ENCODE assay signal across 1 mouse cellular context in the genomic region with DNA sequence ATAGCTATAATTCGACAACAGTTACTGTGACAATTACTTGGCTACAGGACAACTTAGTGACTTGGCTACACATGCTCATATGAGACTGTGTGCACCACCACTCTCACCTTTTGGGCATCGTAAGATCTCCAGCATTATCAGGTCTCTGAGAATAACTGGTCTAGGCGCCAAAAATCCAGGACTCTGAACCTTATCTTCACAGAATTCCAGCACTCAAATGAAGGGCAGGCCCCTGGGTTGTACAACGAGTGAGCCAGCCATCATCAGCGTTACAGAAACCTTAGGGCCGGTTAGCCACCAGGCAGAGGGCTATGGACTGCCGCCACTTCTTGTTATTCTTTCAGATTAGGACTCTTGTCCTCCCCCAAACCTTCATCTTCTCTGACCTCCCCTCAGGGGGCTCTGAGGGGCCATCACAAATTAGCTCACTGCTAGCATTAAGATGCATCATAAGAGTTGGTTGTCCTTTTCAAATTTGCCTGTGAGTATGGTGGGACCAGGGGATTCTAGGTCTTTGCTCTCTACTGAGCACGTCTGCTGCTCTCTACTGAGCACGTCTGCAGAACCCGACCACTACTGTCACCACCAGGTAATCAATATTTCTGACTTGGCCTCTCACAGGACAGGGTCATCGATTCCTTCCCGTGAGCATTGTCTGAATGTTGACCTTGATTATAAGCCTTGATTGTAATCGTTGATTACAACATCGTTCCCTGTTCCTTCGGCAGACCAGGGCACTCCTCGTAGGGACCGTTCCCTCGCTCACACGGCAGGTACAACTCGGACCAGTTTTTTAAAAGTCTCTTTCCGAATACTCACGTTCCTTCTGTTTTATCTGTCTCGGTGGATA.
TF ChIP-seq lines count a peak whose summit lies in the region.

No protein-coding gene starts in this region.

TF ChIP-seq in CH12.LX, 34 proteins besides CTCF, POLR2A, EP300 and RAD21:
- TF ChIP-seq ZC3H11A (IDR thresholded peaks at IDR 0.05; ENCODE audit: low read depth, low read length) (no peak), POLR2AphosphoS2 (IDR thresholded peaks at IDR 0.05; ENCODE audit: low read depth, low read length) (no peak), MYC (IDR thresholded peaks at IDR 0.05; ENCODE audit: low read depth, low read length) (no peak), MEF2A (IDR thresholded peaks at IDR 0.05; ENCODE audit: borderline replicate concordance, low read depth, low read length) (no peak), ELF1 (IDR thresholded peaks at IDR 0.05; ENCODE audit: low read depth, low read length) (no peak), CHD2 (IDR thresholded peaks at IDR 0.05; ENCODE audit: low read length) (no peak), CHD1 (IDR thresholded peaks at IDR 0.05; ENCODE audit: low read depth, low read length) (no peak; the same call in 1 of the 2 replicates), IRF4 (IDR thresholded peaks at IDR 0.05; ENCODE audit: low read depth, low read length) (peak; percentile 31; the same call in 1 of the 2 replicates), MAFK (IDR thresholded peaks at IDR 0.05; ENCODE audit: insufficient replicate concordance, low read length) (no peak), MAX (IDR thresholded peaks at IDR 0.05; ENCODE audit: low read length) (0 out of 2 replicates have a peak, but pooled peaks have one; percentile 21), ZNF384 (IDR thresholded peaks at IDR 0.05; ENCODE audit: low read depth, low read length) (no peak), PAX5 (IDR thresholded peaks at IDR 0.05; ENCODE audit: low read length) (no peak), JUN (IDR thresholded peaks at IDR 0.05; ENCODE audit: insufficient read depth, low read depth, low read length) (no peak), RCOR1 (conservative IDR thresholded peaks at IDR 0.05; ENCODE audit: low read depth, low read length) (0 out of 2 replicates have a peak, but pooled peaks have one; percentile 51), KAT2A (IDR thresholded peaks at IDR 0.05; ENCODE audit: insufficient replicate concordance, low read length) (no peak), SMC3 (IDR thresholded peaks at IDR 0.05; ENCODE audit: low read depth, low read length) (no peak), USF2 (conservative IDR thresholded peaks at IDR 0.05; ENCODE audit: low read depth, low read length) (no peak), USF1 (IDR thresholded peaks at IDR 0.05; ENCODE audit: low read depth, low read length) (no peak), TBP (conservative IDR thresholded peaks at IDR 0.05; ENCODE audit: low read depth, low read length) (no peak), ETS1 (conservative IDR thresholded peaks at IDR 0.05; ENCODE audit: low read depth, low read length) (no peak), HCFC1 (IDR thresholded peaks at IDR 0.05; ENCODE audit: low read depth, low read length) (no peak), ZMIZ1 (IDR thresholded peaks at IDR 0.05; ENCODE audit: low read depth, low read length) (no peak), E2F4 (IDR thresholded peaks at IDR 0.05; ENCODE audit: insufficient replicate concordance, low read depth, low read length) (peak; percentile 49; the same call in 1 of the 2 replicates), SIN3A (IDR thresholded peaks at IDR 0.05; ENCODE audit: low read length) (0 out of 2 replicates have a peak, but pooled peaks have one; percentile 39), GABPA (IDR thresholded peaks at IDR 0.05; ENCODE audit: insufficient replicate concordance, low read depth, low read length) (no peak), UBTF (IDR thresholded peaks at IDR 0.05; ENCODE audit: low read depth, low read length) (no peak), MAZ (IDR thresholded peaks at IDR 0.05; ENCODE audit: low read depth, low read length) (peak; percentile 29; the same call in 1 of the 2 replicates), BHLHE40 (IDR thresholded peaks at IDR 0.05; ENCODE audit: low read depth, low read length) (no peak), NELFE (IDR thresholded peaks at IDR 0.05; ENCODE audit: low read depth, low read length) (no peak), JUND (conservative IDR thresholded peaks at IDR 0.05; ENCODE audit: low read depth, low read length) (0 out of 2 replicates have a peak, but pooled peaks have one; percentile 6), ZKSCAN1 (IDR thresholded peaks at IDR 0.05; ENCODE audit: borderline replicate concordance, low read depth, low read length) (no peak), TCF12 (IDR thresholded peaks at IDR 0.05; ENCODE audit: low read depth, low read length) (peak; percentile 25; the same call in 1 of the 2 replicates), NRF1 (IDR thresholded peaks at IDR 0.05; ENCODE audit: low read depth, low read length) (no peak), MXI1 (IDR thresholded peaks at IDR 0.05; ENCODE audit: low read depth, low read length) (no peak; the same call in 1 of the 2 replicates)
